Mouse (Mus musculus): ENCODE results near the gene Add3. TPM values are rescaled to one million over a fixed set of nuclear protein-coding genes. Genes with fewer than 3 reads are reported as not detected.

The Add3 gene
- total and polyA plus RNA-seq, 3 experiments: 14.0 to 52.9 TPM; not detected in 1

DNA sequence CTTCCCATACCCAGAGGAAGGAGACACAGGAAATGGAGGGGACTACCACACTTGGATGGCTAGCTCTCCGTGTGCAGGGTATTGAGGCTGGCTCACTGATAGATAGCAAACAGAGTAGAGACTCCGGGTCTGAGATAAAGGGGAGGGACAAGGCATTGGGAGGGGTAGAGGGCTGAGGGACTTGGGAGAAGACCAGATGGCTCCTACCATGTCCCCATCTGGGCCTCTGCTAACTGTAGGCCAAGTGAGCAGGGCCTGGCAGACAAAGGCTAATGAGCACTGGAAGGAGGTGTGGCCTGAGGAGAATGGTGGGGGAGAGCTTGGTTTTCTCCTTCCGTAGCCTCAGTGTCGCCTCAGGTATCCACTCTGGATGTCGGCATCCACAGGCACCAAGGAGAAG is 119.3 kb downstream of the Add3 start:
- H3K9me3 ChIP-seq (replicated peaks; ENCODE audit: insufficient read depth, low read length): no peaks in the 10 kb centered on the region
- H3K79me2 ChIP-seq (ENCODE audit: control insufficient read depth, insufficient read depth, low read length, poor library complexity): no peaks in the 10 kb centered on the region
- H3K27me3 ChIP-seq (ENCODE audit: control insufficient read depth in 1 of 2, insufficient read depth in 2 of 2, low read length in 2 of 2): no peaks in the 10 kb centered on the region
- no peak overlapping the region for H3K27ac ChIP-seq (ENCODE audit: control insufficient read depth, low read depth, low read length)
- H3K36me3 ChIP-seq (ENCODE audit: control insufficient read depth in 1 of 2, insufficient read depth in 2 of 2, low read length in 2 of 2): peaks cover 0 to 21% of the 10 kb centered on the region in 2 experiments; a peak in 2 of 4 replicates
- TF ChIP-seq ZC3H11A (IDR thresholded peaks at IDR 0.05; ENCODE audit: low read depth, low read length) (no peak), ELF1 (IDR thresholded peaks at IDR 0.05; ENCODE audit: low read depth, low read length) (no peak), POLR2AphosphoS5 (IDR thresholded peaks at IDR 0.05; ENCODE audit: borderline replicate concordance, low read depth, low read length) (no peak), ZNF384 (IDR thresholded peaks at IDR 0.05; ENCODE audit: low read depth, low read length) (no peak), TCF12 (IDR thresholded peaks at IDR 0.05; ENCODE audit: low read depth, low read length) (0 out of 2 replicates have a peak, but pooled peaks have one; percentile 22), NELFE (IDR thresholded peaks at IDR 0.05; ENCODE audit: low read depth, low read length) (no peak), MXI1 (IDR thresholded peaks at IDR 0.05; ENCODE audit: low read depth, low read length) (0 out of 2 replicates have a peak, but pooled peaks have one; percentile 29)
- peak; percentile 42 for DNase-seq (ENCODE audit: low read depth, low spot score)
- H3K4me3 ChIP-seq (ENCODE audit: control insufficient read depth in 1 of 2, insufficient read depth in 1 of 2, low read depth in 2 of 2, low read length in 2 of 2): no peak overlapping the region
- no peak overlapping the region for H3K9ac ChIP-seq (ENCODE audit: control insufficient read depth, low read depth, low read length, poor library complexity, severe bottlenecking)
- H3K4me1 ChIP-seq (ENCODE audit: control insufficient read depth in 1 of 2, insufficient read depth in 2 of 2, low read length in 2 of 2): peaks cover 15 to 32% of the 10 kb centered on the region in 2 experiments

- TF ChIP-seq ZC3H11A (IDR thresholded peaks at IDR 0.05; ENCODE audit: low read depth, low read length) (no peak), POLR2AphosphoS5 (IDR thresholded peaks at IDR 0.05; ENCODE audit: borderline replicate concordance, low read depth, low read length) (no peak), USF1 (IDR thresholded peaks at IDR 0.05; ENCODE audit: low read depth, low read length) (no peak), BHLHE40 (IDR thresholded peaks at IDR 0.05; ENCODE audit: borderline replicate concordance, low read depth, low read length) (no peak), MAZ (IDR thresholded peaks at IDR 0.05; ENCODE audit: low read depth, low read length) (no peak), CHD1 (IDR thresholded peaks at IDR 0.05; ENCODE audit: low read depth, low read length) (no peak), CHD2 (IDR thresholded peaks at IDR 0.05; ENCODE audit: low read length) (no peak), ZKSCAN1 (IDR thresholded peaks at IDR 0.05; ENCODE audit: low read depth, low read length) (no peak), GABPA (IDR thresholded peaks at IDR 0.05; ENCODE audit: low read depth, low read length) (no peak), MXI1 (IDR thresholded peaks at IDR 0.05; ENCODE audit: low read depth, low read length) (no peak), POLR2AphosphoS2 (IDR thresholded peaks at IDR 0.05; ENCODE audit: low read length) (no peak), TBP (IDR thresholded peaks at IDR 0.05; ENCODE audit: low read depth, low read length) (no peak), JUND (IDR thresholded peaks at IDR 0.05; ENCODE audit: low read depth, low read length) (no peak), TCF12 (IDR thresholded peaks at IDR 0.05; ENCODE audit: low read depth, low read length) (no peak), RCOR1 (IDR thresholded peaks at IDR 0.05; ENCODE audit: low read depth, low read length) (no peak), USF2 (IDR thresholded peaks at IDR 0.05; ENCODE audit: borderline replicate concordance in 1 of 2, insufficient read depth in 1 of 2, low read depth in 1 of 2, low read length in 2 of 2) (no peak)
- H3K79me2 ChIP-seq (ENCODE audit: control insufficient read depth, insufficient read depth, low read length, poor library complexity): no peaks in the 10 kb centered on the region
- no peaks in the 10 kb centered on the region for H3K27me3 ChIP-seq (ENCODE audit: control insufficient read depth in 1 of 2, insufficient read depth in 2 of 2, low read length in 2 of 2)
- no peak for DNase-seq (ENCODE audit: low read depth, low spot score)
- H3K27ac ChIP-seq (ENCODE audit: control insufficient read depth, low read depth, low read length): no peak overlapping the region
- H3K9ac ChIP-seq (ENCODE audit: control insufficient read depth, low read depth, low read length, poor library complexity, severe bottlenecking): no peak overlapping the region
- peaks cover 15 to 32% of the 10 kb centered on the region in 2 experiments for H3K4me1 ChIP-seq (ENCODE audit: control insufficient read depth in 1 of 2, insufficient read depth in 2 of 2, low read length in 2 of 2)
- no peak overlapping the region for H3K4me3 ChIP-seq (ENCODE audit: control insufficient read depth in 1 of 2, insufficient read depth in 1 of 2, low read depth in 2 of 2, low read length in 2 of 2)
- H3K9me3 ChIP-seq (replicated peaks; ENCODE audit: insufficient read depth, low read length): no peaks in the 10 kb centered on the region
- peaks cover 0 to 21% of the 10 kb centered on the region in 2 experiments; a peak in 2 of 4 replicates for H3K36me3 ChIP-seq (ENCODE audit: control insufficient read depth in 1 of 2, insufficient read depth in 2 of 2, low read length in 2 of 2)
Observed at GRCm38 (mm10) chr19:53260261-53260660, 120.0 kb downstream of the Add3 start.
